Mouse (Mus musculus): Measurements from ENCODE around the gene Pnrc2. TPM values are rescaled to one million over a fixed set of nuclear protein-coding genes. Genes with fewer than 3 reads are reported as not detected.
A peak's percentile ranks its signal among the peaks of the same experiment; 100 is the strongest.

Gene Pnrc2
- total RNA-seq (2015) (248 and 273 TPM in 2 replicates), total RNA-seq (2017) (249 and 251 TPM in 2 replicates)

DNA sequence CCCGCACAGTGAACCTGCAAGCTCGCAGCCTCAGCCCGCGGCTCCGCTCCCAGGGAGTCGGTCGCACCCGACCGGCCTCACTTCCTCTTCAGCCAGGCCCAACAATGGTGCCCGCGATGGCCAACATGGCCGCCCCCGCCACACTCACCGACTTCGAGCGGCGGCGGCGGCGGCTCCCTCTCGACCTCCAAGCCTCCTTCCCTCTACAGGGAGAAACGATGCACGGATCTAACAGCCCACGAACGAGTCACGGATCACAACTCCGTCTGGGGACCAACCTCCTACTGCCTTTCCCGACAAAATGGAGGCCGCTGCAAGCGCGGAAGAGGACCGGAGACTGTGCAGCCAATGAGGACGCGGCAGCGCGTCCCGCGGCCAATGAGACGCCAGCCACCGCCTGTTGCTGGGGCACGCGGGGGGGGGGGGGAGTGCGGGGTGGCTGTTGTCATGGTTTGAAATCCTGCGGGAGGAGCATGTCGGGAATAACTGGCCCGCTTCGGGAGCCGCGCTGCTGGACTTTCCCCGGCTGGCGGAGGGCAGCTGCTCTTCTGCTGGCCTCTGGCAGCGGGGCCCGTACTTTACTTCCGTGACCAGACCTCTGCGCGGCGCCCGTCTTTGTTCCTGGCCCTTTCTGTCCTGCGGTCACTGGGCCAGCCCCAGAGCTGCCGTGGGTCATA is at the start of gene Pnrc2:
TSS of gene Pnrc2 (minus strand) at position 325 of the 677 bp plus-strand sequence.
- ATAC-seq (ENCODE audit: poor library complexity, severe bottlenecking) = peak; percentile 67

DNA sequence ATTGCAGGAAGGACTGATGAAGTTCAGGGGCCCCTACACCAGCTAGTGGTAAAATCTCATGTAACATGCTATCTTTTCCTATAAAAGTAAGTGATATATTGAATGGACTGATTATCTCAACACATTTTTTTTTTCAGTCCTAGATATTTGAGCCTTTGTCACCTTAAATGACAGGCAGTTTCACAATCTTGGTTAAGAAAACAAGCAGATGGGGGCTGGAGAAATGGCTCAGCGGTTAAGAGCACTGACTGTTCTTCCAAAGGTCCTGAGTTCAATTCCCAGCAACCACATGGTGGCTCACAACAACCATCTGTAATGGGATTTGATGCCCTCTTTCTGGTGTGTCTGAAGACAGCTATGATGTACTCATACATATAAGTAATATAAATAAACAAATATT is 48.5 kb upstream of the Pnrc2 start:
- no peak for ATAC-seq (ENCODE audit: poor library complexity, severe bottlenecking)

GRCm38 (mm10) chr4:135921257-135922120 is 47.8 kb upstream of the Pnrc2 start:
- ATAC-seq (ENCODE audit: poor library complexity, severe bottlenecking) = no peak

GRCm38 (mm10) chr4:135920304-135921241 is 46.9 kb upstream of the Pnrc2 start, which contains the start of gene Fuca1:
Fuca1 (plus strand) TSS chr4:135920735.
- ATAC-seq (ENCODE audit: poor library complexity, severe bottlenecking) = peak; percentile 88

GRCm38 (mm10) chr4:135919280-135919639 is 45.6 kb upstream of the Pnrc2 start:
- ATAC-seq (ENCODE audit: poor library complexity, severe bottlenecking) = peak; percentile 14; the same call in 1 of the 2 replicates

DNA sequence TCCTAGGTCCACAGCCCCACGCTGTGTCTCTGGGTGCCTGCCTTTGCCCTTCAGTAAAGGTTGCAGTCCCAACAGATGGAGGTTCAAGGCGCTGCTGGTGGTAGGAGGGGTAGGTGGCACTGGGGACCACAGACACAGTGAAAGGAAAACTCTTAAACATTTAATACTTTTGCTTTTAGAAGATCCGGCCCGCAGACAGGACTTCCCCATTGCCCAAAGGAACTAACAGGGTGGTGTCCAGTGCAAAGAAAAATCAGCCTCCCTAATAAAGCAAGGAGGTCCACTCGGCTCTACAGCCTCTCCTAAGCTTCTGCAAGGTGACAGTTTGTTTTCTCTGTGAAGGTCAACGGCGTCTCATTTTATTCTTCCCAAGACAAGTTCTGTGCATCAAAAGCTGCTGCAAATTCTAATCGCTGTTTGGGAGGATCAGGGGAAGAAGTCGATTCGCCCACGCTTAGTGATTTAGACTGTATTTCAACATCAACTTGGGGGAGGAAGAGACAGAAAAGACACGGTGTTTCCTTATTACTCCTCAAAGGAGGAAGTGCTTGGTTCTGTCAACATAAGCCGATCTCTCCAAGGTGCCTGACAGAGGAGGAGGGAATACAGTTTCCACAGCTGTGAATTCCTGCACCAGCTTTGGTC is 45.1 kb upstream of the Pnrc2 start:
- peak; percentile 68 for ATAC-seq (ENCODE audit: poor library complexity, severe bottlenecking)

DNA sequence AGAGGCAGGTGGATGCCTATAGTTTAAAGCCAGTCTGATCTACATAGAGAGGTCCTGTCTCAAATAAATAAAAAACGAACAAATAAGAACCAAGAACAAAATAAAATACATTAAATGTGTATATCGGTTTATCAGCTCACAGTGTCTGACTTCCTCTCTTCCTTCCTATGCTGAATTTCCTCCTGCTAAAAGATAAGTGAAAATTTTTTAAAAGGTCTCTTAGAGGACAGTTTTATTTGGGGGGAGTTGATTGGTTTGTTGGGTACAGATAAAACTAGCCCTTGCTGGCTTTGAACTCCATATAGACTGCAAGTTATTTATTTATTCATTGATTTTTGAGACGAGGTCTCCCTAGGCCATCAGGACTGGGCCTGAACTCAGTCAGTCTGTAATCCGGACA is 39.8 kb upstream of the Pnrc2 start:
- ATAC-seq (ENCODE audit: poor library complexity, severe bottlenecking) = no peak

DNA sequence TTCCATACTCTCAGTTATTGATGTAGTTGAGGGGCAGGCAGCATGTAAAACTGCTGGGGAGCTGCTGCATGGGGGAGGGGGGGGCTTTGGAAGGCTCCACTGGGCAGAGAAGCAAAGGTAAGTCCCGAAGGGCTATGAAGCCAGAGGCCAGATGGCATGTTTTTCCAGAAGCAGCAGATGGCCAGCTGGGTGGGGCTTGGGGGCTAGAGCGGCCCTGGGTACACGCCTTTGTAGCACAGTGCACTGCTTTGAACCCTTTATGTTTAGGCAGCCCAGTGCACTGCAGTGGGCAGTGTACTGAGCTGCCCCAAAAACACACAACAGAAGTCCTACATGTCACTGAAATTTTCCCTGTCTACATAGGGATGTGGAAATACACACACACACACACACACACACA is 39.2 kb upstream of the Pnrc2 start:
- ATAC-seq (ENCODE audit: poor library complexity, severe bottlenecking) = no peak

- no peak for ATAC-seq (ENCODE audit: poor library complexity, severe bottlenecking)
These were observed 38.5 kb upstream of the Pnrc2 start for GRCm38 (mm10) chr4:135912164-135912563.

- no peak for ATAC-seq (ENCODE audit: poor library complexity, severe bottlenecking)
These were observed 37.9 kb upstream of the Pnrc2 start for GRCm38 (mm10) chr4:135911531-135911930.

- ATAC-seq (ENCODE audit: poor library complexity, severe bottlenecking) = no peak
These were observed 35.8 kb upstream of the Pnrc2 start for GRCm38 (mm10) chr4:135909326-135910066.

- ATAC-seq (ENCODE audit: poor library complexity, severe bottlenecking) = no peak
These were observed 33.0 kb upstream of the Pnrc2 start for GRCm38 (mm10) chr4:135906633-135907032.

GRCm38 (mm10) chr4:135904810-135905209 is 31.2 kb upstream of the Pnrc2 start:
- no peak for ATAC-seq (ENCODE audit: poor library complexity, severe bottlenecking)

DNA sequence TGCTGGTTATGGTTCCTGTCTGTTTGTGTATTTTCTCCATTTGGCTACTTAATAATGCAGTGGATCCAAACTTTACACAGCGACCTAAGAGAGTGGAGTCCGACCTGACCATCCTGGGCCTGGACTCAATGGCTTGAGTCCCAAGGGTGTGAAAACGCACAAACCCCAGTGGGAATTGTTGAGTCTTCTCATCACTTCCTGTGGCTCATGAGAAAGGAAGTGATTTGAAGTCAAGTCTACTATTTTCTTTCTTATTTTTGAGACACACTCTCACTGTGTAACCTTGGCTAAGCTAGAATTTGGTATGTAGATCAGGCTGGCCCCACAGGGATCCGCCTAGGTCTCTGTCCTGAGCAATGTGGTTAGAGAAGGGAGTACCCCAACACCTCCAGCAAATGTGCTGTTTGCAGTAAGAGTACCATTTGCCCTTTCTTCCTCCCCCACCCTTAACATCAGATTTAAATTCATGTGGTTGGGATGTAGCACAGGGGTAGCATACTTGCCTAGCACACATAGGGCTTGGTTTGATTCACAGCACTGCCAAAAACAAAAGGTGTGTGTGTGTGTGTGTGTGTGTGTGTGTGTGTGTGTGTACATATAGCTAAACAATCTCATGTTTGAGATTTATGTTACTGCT is 29.1 kb upstream of the Pnrc2 start:
- no peak for ATAC-seq (ENCODE audit: poor library complexity, severe bottlenecking)

- ATAC-seq (ENCODE audit: poor library complexity, severe bottlenecking) = no peak
These were observed 26.4 kb upstream of the Pnrc2 start for GRCm38 (mm10) chr4:135900008-135900407.

GRCm38 (mm10) chr4:135899050-135899448 is 25.4 kb upstream of the Pnrc2 start:
- ATAC-seq (ENCODE audit: poor library complexity, severe bottlenecking) = peak; percentile 72

DNA sequence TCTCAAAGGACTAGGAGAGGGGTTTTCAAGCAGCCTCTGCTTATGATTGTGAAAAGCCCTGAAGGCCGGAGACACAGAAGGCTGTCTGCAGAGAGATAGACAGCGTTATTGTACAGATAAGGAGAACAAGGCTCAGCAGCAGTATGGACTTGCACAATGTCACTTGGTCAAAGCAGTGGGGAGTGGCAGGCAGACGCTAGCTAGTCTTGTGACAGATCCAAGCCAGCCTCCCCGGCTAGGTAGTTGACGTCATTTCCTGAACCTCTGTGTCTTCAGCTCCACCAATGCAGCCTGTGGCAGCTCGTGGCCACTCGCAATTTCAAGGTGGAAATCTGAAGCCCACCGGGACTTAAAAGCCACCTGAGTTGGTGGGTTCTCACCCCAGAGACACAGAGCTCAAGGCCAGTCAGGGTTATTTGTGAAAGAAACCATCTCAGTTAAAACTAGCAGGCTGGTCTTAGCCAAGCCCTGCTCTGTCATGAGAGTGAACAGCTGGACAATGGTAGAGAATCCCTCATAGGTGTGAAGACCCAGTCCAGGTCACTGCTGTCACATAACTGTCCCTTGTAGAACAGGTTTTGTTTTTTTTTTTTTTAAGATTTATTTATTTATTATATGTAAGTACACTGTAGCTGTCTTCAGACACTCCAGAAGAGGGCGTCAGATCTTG is 24.9 kb upstream of the Pnrc2 start:
- peak; percentile 84 for ATAC-seq (ENCODE audit: poor library complexity, severe bottlenecking)

DNA sequence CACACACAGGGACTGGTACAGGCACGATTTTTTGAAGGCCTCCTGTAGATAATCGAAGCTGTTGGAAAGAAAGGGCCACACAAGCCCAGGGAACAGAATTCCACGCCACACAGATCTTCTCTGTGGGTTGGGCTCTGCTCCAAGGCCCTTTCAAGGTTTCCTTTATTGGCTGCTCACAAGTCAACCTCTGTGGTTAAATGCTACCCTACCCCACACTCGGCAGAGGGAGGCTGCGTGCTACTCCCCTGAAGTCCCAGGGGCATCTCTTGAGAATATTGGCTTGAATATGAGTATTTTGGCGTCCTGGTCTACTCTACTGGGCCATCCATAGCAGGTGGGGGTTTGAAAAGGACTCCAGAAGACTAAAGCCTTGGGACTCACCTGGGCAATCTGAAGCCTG is 22.5 kb upstream of the Pnrc2 start:
- no peak for ATAC-seq (ENCODE audit: poor library complexity, severe bottlenecking)
